Mouse (Mus musculus) embryonic facial prominence, embryonic 14.5 days (tissue): ENCODE measurements at regions not wholly inside any gene's neighbourhood (a gene's known extent, or its start where the extent isn't known, plus 50 kb on each side); places are given as distances from the start of the nearest gene placed in this dataset.

Source experiments
- ATAC-seq: fragments of 200-750 bp; cut with Nextera tagmentation; 2 replicates; pipeline ENCODE4 v1.8.0; 2017; ENCODE audit warnings: low read depth, moderate number of reproducible peaks, moderate TSS enrichment
- DNase-seq: peaks from one replicate; pipeline ENCODE4 v3.0.0-alpha.2; 2015; ENCODE audit warnings: low spot score
- H3K27ac ChIP-seq: fragments of 300-500 bp; sonication (generic); replicated peaks from 2 replicates; pipeline ENCODE4 v1.5.1; 2014; ENCODE audit warnings: low read depth, mild to moderate bottlenecking, low read length, moderate library complexity
- H3K27me3 ChIP-seq: fragments of 300-500 bp; sonication (generic); replicated peaks from 2 replicates; pipeline ENCODE4 v1.6.1; 2014; ENCODE audit warnings: low read length; ENCODE audit not compliant: control insufficient read depth, insufficient read depth
- H3K36me3 ChIP-seq: fragments of 300-500 bp; sonication (generic); 2 replicates; pipeline ENCODE4 v1.6.1; 2014; ENCODE audit warnings: low read length, mixed read lengths; ENCODE audit not compliant: control insufficient read depth, insufficient read depth
- H3K4me1 ChIP-seq: fragments of 300-500 bp; sonication (generic); 2 replicates; pipeline ENCODE4 v1.6.1; 2014; ENCODE audit warnings: antibody characterized with exemption, low read length; ENCODE audit not compliant: control insufficient read depth, insufficient read depth
- H3K4me2 ChIP-seq: fragments of 300-500 bp; sonication (generic); 2 replicates; pipeline ENCODE4 v1.6.1; 2014; ENCODE audit warnings: low read depth, mild to moderate bottlenecking, low read length, moderate library complexity, mixed read lengths
- H3K4me3 ChIP-seq: fragments of 300-500 bp; sonication (generic); 2 replicates; pipeline ENCODE4 v1.5.1; 2014; ENCODE audit warnings: low read depth, mild to moderate bottlenecking, low read length
- H3K9ac ChIP-seq: fragments of 300-500 bp; sonication (generic); 2 replicates; pipeline ENCODE4 v1.6.1; 2014; ENCODE audit warnings: low read depth, mild to moderate bottlenecking, low read length, moderate library complexity, mixed read lengths
- H3K9me3 ChIP-seq: fragments of 300-500 bp; sonication (generic); 2 replicates; pipeline ENCODE4 v1.6.1; 2016; ENCODE audit warnings: low read length; ENCODE audit not compliant: control insufficient read depth
- WGBS: fragments of 180-500 bp; shearing (Covaris S2); extraction: QIAGEN DNeasy Blood & Tissue Kit; methylation state at CpG from one replicate; pipeline ENCODE4 v1.1.7; 2014; 5-methylcytosine and 5-hydroxymethylcytosine counted together

GRCm38 (mm10) chr2:57698659-57699061 is 299.0 kb upstream of the Galnt5 start:
- ATAC-seq (peak; percentile 91), DNase-seq (peak; percentile 86)
- peak overlapping the region; percentile 60 for H3K4me2 ChIP-seq
- peaks cover 3% of the 10 kb centered on the region; the same call in 1 of the 2 replicates for H3K4me1 ChIP-seq
- peak overlapping the region; percentile 36 for H3K4me3 ChIP-seq
- 3% methylated on average over 11 of the region's 11 CpGs for WGBS
- H3K9ac ChIP-seq, result peak overlapping the region; percentile 41; the same call in 1 of the 2 replicates
- H3K36me3 ChIP-seq, result no peaks in the 10 kb centered on the region
- no peak overlapping the region for H3K27ac ChIP-seq
- no peaks in the 10 kb centered on the region for H3K9me3 ChIP-seq
- H3K27me3 ChIP-seq, result no peaks in the 10 kb centered on the region

DNA sequence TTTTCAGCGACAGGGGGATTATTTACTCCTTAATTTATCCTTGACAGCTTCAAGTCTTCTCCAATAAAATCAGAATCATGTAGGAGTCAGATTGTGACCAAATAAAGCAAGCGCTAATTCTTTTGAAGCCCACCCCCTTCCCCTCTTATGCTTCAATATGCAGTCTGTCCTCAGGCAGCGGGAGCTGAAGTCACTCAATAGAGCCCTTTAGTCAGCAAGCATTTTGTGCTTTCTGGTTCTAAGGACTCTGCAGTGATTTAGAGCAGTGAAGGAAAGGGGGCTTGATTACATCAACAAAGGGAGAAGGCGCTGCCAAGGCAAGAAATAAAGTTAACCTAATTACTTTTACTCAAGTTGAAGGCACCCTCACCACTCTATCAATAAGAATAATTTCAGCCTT is 298.5 kb upstream of the Galnt5 start:
- no peak overlapping the region for H3K9ac ChIP-seq
- ATAC-seq (no peak), DNase-seq (peak; percentile 11)
- peak overlapping the region; percentile 36 for H3K4me3 ChIP-seq
- H3K4me2 ChIP-seq, result peak overlapping the region; percentile 60
- H3K4me1 ChIP-seq, result peaks cover 3% of the 10 kb centered on the region; the same call in 1 of the 2 replicates
- no peaks in the 10 kb centered on the region for H3K9me3 ChIP-seq
- H3K36me3 ChIP-seq, result no peaks in the 10 kb centered on the region
- 38% methylated on average over 4 of the region's 4 CpGs for WGBS
- no peaks in the 10 kb centered on the region for H3K27me3 ChIP-seq
- no peak overlapping the region for H3K27ac ChIP-seq

- DNase-seq (no peak), ATAC-seq (no peak)
- H3K27me3 ChIP-seq, result no peaks in the 10 kb centered on the region
- no peaks in the 10 kb centered on the region for H3K4me1 ChIP-seq
- no peak overlapping the region for H3K4me2 ChIP-seq
- H3K4me3 ChIP-seq, result no peak overlapping the region
- no peaks in the 10 kb centered on the region for H3K36me3 ChIP-seq
- no peak overlapping the region for H3K27ac ChIP-seq
- no peaks in the 10 kb centered on the region for H3K9me3 ChIP-seq
- 73% methylated on average over 10 of the region's 10 CpGs for WGBS
- no peak overlapping the region for H3K9ac ChIP-seq
Observed at GRCm38 (mm10) chr2:57716754-57717510, 280.8 kb upstream of the Galnt5 start.
